Mouse (Mus musculus) thymus, adult 2 months (tissue): ENCODE measurements at regions not wholly inside any gene's neighbourhood (a gene's known extent, or its start where the extent isn't known, plus 50 kb on each side); places are given as distances from the start of the nearest gene placed in this dataset.

ENCODE experiments used
- CTCF ChIP-seq: fragments of 200-500 bp; IDR thresholded peaks from 2 replicates; pipeline ENCODE4 v1.5.1; 2012; ENCODE audit warnings: mild to moderate bottlenecking, control low read depth, low read length, moderate library complexity, borderline replicate concordance; ENCODE audit not compliant: control insufficient read depth, poor library complexity, insufficient read depth; ENCODE audit errors: extremely low read depth
- POLR2A ChIP-seq: fragments of 200-500 bp; IDR thresholded peaks from 2 replicates; pipeline ENCODE4 v1.6.1; 2012; ENCODE audit warnings: mild to moderate bottlenecking, low read length, control low read depth, moderate library complexity; ENCODE audit not compliant: control insufficient read depth, poor library complexity, insufficient read depth; ENCODE audit errors: extremely low read depth

GRCm38 (mm10) chr8:7919416-7919815 is 741.6 kb downstream of the Efnb2 start:
- TF ChIP-seq CTCF, result no peak
- TF ChIP-seq POLR2A, result no peak
